Mouse (Mus musculus) frontal cortex, postnatal 10 days (tissue): ENCODE measurements around the gene Suox.
A peak's percentile ranks its signal among the peaks of the same experiment; 100 is the strongest.
"Not testable (repeated sequence)": the region's sequence is repeated elsewhere in the genome, so short reads cannot be mapped to it uniquely, and the experiment has no call there.

ENCODE experiments used
- DNase-seq, 2 experiments: peaks; one replicate each; pipeline ENCODE4 v3.0.0; 2022; ENCODE audit warnings: low spot score in 2 of 2, mixed read lengths in 1 of 2

The Suox gene

DNA sequence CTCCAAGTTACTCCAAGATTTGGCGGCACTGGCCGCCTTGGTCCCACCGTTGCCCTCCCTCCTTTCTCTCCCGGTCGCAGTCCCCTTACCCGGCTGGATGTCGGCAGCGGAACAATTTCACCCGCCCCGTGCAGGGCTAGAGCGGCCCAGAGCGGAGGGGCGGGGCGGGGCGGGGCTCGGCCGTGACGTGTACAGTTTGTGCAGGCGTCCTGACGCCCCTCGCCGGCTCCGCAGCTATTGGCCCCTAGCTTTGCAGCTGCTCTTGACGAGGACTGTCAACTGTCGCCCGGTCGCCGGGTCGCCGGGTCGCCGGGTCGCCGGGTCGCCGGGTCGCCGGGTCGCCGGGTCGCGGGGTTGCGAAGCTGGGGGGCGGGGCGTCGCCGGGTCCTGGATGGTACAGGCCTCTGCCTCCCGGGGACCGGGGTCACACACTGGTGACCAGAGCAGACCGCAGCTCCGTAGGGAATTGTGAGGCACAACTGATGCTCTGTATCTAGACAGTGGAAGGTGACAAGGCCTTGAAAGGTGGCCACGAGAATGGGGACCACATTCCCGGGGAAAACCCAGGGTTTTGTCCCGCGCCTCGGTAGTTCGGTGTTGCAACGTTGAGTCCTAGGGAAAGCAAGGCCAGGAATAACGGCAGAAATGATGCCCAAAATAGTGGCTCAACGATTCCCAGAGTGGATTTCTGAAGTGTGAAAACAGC is at the start of gene Suox:
Suox (minus strand) TSS at position 311 of the 706 bp plus-strand sequence.
- DNase-seq = peak; percentile 72 to 83

DNA sequence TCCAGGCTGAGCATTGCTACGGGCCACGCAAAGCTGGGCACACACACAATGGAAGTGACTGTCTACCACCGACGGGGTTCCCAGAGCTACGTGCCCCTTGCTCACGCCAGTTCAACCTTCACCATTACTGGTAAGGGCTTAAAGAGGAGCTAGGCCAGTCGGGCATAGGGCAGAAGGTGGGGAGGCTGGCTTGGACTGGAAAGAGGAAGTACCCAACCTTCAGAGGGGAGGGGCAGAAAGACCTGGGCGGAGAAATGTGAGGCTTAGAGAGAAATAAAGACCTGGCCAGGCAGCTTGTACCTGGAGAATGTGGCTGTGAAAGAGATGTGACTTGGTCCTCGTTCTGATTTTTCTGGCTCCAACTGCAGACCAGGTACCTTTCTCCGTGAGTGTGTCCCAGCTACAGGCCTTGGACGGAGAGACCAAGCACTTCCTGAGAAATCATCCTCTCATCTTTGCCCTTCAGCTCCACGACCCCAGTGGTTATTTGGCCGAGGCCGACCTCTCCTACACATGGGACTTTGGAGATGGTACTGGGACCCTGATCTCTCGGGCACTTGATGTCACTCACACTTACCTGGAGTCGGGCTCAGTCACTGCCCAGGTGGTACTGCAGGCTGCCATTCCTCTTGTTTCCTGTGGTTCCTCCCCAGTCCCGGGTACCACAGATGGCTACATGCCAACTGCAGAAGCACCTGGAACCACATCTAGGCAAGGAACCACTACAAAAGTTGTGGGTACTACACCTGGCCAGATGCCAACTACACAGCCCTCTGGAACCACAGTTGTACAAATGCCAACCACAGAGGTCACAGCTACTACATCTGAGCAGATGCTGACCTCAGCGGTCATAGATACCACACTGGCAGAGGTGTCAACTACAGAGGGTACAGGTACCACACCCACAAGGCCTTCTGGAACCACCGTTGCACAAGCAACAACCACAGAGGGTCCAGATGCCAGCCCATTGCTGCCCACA is 42.0 kb upstream of the Suox start:
- DNase-seq = no peak

DNA sequence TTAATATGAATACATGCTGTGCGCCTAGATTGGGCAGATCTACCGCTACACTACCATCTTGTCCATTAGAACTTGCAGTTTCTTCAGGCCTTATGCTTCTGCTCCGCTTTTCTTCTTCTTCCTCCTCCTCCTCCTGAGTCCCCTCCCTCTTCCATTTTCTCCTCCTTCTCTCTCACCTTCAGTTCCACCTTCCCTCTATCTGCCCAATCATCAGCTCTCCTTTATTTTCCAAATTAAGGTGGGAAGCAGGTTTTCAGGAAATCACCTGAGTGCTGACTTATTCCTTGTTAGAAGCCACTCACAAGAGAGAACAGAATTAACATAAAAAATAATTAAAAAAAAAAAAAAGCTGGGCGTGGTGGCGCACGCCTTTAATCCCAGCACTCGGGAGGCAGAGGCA is 37.4 kb upstream of the Suox start:
- DNase-seq = not testable (repeated sequence)

DNA sequence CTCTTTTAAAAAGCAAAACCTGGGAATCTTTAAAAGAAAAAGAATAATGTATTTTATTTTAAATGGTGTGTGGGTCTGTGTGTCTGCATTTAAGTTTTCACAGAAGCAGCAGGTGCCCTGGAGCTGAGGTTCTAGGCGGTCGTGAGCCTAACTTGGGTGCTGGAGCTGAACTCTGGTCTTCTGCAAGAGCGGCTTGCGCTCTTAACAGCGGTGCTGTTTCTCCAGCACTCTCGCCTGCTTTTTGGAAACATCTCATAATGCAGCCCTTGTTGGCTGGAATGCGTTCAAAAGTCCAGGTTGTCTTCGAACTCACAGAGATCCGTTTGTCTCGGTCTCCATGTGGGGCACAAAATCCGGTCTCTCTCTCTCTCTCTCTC is 31.4 kb upstream of the Suox start:
- no peak for DNase-seq

DNA sequence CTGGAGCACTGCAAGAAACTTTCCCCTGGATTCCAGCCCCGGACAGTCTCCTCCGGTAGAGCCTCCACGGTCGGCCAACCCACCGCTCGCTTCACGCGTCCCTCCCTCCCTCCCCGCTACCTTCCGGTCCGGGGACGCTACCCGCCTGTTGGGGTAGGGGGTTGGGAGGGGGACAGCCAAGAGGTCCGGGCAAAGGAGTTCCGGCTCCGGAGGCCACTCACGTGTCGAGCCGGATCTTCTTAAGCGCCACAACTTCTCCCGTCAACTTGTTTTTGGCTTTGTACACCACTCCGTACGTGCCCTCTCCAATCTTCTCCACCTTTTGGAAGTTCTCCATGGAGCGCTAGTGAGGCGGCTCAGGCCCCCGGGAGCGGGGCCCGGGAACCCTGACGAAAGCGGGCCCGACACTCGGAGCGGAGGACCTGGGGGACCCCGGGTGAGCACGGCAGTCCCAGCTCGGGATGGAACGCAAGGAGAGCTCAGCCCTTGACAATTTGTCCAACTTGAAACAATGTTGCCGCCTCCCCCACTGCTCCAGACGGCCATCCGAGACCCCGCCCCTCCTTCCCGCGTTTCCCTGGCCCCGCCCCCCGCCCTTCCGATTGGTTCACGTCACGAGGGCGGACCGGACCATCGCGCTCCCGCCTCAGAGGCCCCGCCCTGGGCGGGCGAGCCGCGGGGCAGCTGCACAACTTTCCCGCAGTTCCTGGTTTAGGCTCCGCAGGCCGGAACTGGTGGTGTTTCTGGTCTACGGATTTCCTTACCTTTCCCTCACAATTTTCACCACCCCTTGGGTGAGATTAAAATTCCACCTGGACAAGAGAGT is 30.8 kb upstream of the Suox start, which contains the start of gene Cdk2:
Cdk2 (minus strand) TSS at position 541 of the 826 bp plus-strand sequence.
- peak; percentile 68 to 87 for DNase-seq

DNA sequence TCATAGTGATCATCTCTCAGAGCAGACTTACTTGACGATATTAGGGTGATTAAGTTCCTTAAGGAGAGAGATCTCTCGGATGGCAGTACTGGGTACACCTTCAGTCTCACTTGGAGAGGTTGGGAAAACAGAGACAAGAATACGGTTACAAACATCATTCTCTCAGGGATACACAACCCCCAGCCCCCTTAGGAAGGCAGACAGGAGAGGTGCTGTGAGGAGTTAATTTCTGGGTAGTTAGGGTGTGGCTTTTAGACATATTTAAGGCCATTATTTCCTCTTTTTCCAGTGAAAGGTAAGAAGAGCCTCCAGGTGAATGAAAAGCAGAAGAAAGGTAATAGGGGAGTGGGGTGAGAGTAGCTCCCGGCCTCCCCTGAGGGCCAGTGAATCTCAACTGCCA is 30.0 kb upstream of the Suox start, which contains the start of gene Pmel:
Pmel (plus strand) TSS at position 301 of the 400 bp plus-strand sequence.
- no peak for DNase-seq

DNA sequence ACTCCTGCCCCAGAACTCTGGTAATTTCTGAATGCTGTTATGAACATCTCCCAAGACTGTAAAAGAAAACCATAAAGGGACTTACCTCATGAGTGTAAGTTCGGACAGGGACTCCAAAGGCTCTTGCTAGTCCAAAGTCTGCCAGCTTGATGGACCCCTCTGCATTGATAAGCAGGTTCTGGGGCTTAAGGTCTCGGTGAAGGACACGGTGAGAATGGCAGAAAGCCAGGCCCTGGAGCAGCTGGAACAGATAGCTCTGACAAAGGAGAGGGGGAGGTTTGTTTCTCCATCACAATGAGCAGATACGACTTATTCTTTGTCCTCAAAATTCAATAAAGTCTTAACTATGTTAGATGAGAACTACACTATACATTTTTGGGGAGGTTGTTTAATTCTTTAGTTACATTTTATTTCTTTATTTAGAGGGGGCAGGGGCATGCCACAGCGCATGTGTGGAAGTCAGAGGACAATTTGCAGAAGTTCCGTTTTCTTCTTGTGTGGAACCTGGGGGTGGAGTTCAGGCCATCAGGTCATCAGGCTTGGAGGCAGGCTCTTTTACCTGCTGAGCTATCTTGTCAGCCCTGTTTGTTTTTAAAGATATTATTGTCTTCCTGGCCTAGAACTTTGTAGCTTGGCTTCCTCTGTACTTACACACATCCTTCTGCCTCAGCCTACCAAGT is 28.6 kb upstream of the Suox start:
- no peak for DNase-seq

DNA sequence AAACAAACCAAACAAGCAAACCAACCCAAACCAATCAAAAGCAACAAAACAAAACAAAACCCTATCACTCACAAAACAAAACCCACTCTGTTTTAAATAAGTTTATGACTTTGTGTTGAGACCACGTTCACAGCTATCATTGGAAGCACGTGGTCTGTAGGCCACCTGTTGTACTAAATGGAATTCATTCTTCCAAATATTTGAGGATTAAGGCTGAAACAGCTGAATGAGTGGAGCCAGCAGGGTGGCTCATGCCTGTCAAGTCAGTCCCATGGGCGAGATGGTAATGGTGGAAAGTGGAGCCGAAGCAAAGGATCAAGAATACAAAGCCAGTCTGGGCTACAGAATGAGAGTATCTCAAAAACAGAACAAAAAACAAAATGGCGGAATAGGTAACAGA is 26.8 kb upstream of the Suox start:
- no peak for DNase-seq

DNA sequence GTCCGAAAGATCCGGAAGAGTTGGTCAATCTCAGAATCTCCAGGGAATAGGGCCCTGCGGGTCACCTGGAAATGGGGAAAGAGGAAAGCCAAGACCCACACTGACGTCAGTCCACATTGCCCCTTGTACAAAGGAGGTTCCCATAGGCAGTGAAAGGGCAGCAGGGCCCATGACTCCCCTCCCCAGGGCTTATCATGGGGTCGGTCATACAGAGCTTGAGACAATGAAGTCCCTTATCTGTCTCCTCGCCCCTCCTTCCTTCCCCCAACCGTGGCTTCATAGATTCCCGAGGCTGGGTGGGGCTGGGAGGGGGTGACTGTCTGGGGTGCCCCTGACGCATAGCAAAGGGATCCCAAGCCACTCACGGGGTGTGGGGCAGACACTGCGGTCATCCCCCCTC is 25.7 kb upstream of the Suox start:
- no peak for DNase-seq

DNA sequence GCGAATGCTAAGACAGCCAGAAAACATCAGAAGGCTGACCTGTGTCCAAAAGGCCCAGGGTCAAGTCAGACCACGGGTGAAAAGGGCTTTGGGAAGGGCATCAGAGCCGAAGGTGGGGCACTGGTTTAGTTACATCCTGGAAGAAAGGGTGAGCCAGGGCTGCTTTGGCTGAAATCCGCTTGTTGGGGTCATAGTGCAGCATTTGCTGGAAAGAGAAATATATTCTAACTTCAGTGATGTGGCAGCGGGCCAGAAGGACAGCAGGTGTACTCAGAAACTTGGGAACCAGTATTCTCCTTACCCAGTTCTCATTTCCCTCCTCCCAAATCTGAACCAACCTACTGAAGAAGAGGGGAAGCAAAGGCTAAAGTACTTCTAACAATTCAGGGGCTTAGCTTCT is 25.1 kb upstream of the Suox start:
- DNase-seq = no peak

DNA sequence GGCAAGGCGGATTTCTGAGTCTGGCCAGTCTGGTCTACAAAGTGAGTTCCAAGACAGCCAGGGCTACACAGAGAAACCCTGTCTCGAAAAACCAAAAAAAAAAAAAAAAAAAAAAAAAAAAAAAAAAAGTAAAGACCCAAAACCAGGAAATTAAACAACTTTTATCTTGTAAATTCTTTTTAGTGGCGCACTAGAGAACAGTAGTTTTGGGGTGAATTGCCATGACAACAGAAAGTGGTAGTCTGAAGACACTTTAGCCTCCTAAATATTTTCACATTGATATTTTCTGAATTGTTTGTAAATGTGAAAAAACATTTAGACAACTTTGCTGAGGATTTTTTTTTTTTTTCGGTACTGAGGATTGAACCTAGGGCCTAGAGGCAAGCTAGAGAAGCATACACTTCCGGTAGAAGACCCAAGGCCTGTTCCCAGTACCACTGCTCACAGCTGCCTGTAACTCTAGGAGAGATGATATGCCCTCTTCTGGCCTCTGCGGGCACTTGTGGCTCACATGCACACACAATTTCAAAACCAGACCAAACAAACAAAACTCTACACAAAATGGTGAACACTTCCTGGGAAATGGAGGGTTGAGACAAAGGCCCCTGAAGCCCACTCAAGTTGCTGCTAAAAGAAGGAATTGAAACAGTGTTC is 23.3 kb upstream of the Suox start:
- DNase-seq = no peak

DNA sequence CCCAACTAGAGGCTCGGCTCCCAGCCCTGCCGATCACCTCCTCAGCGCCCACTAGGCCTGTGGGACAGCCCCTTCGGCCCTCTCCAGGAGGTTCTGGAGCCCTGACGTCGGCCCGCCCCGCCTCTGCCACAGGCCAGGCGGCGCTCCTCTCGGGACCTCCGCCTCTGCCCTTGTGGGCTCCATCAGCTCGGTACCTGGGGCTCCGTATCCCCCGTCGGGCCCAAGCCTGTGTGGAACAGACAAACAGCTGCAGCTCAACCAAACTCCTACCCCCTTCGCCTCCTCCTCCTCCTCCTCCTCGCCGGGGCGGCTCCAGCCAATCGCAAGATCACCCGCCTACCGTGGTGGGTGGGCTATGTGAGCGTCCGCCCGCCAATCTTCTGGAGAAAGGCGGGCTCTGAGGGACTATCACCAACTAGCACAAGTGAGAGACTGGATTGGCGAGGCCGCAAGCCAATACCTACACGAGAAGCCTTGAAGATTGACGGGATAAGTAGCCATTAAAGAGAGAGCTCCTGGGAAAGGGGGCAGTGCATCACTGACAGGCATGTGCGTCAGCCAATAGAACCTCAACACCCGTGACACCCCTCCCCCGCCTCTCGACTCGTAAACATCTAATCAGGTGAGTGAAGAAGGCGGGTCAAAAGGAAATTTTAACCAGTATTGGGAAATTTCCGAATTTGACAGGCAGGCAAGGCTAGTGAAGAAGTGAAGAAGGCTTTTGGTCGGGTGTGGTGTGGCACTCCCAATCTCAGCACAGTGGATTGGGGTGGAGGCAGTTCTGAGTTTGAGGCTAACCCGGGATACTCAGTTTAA is 22.3 kb upstream of the Suox start, which contains the start of gene Rab5b:
Rab5b (minus strand) TSS at position 273 of the 816 bp plus-strand sequence.
- peak; percentile 98 to 100 for DNase-seq

DNA sequence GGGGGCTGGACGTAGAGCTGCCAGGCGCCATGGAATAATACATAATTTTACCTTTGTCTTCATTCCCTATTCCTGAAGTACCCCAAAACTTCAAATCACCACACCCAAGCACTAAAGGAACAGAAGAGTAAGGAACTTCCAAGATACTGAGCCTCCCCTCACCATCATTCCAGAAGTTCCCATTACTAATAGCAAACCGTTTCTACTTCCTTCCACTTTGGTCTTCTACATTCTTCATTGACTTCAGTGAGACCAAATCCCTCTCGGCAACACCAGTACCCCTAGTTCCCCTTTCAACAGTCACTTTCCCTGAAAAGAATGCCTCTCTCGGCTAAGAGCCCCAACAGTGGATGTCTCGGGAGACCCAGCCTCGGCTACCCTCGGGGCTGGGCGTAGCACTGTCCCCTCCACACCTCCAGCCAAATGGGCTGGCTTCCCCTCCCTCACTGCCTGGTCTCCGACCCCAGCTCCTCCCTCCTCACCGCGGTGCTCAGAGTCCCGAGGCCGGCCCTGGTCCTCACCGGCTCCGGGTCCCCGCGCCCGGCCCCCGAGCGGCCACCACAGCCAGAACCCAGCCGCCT is 21.6 kb upstream of the Suox start:
- no peak for DNase-seq

DNA sequence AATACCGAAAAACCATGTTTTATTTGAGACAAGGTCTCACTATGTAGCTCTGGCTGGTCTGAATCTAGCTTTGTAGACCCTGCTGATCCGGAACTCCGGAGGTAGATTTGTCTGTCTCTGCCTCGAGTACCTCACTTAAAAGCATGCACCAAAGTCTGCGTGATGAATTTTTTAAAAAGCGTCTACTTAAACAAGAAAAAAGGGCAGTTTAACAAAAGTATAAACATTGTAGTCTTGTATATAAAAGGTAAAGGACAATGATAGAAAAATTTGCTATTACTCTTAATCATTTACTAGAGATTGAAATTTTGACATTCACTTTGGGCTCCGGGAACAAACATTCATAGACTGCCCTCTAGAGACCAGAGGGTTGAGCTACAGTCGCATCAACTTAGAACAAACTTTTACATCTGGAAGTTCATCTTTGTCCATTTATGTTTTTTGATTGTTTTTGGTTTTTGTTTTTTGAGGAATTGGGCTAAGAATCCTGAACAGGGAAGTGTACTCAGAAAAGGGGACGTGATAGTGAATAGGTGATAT is 666 bp upstream of the Suox start:
- DNase-seq = no peak

DNA sequence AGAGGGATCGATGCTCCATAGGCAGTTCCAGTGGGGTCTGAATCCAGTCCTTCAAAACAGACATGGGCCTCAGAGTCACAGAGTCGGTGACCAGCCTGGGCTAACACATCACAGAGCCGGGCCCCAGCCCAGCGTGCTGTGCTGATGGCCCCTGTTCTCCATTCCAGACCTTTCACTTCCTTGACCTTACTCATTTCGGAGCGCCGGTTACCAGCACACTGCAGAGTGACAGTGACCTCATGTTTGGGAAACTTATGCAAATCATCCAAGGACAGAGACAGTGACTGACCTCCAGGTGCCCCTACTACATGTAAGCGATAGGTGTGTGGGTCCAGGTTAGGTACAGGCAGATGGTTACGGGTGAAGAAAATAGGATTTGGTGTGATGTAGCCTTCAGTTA is 2.7 kb downstream of the Suox start:
- DNase-seq = no peak

DNA sequence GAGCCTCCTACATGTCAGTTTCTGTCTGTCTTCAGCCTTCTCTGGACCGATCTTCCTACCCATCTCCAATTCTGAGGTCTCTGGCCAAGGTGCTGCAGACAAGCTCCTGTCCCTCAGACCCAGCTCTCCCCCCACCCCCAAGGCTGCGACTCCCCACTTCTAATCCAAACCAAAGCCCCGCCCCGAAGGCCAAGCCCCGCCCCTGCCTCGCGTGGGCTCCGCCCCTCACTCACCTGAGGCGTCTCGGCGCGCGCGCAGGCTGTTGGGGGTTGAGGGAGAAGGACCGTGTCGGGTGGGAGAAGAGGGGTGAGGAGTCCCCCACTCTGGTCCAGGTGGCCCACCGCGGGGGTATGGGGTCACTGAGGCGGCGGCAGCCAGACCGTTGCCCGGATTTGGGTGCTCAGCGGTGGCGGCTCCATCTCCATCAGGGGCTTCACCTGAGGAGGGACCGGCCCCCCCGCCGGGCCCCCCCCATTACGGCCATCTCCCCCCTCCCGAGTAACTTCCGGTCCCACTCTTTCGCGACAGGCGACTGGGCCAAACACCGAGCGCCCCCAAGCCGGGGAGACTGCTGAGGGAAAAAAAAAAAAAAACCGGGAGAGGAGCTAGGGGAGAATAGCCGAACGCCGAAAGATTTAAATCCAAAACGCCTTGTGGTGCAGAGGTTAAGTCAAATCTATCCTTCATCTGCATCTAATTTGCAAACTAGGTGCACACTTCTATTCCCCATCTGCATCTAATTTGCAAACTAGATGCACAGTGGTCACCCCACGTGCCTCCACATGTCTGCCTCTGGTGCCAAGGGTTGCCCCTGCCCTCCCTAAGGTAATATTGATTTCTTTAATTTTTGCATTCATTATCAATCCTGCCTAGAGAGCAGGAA is 4.8 kb downstream of the Suox start:
- peak; percentile 42 to 64 for DNase-seq

DNA sequence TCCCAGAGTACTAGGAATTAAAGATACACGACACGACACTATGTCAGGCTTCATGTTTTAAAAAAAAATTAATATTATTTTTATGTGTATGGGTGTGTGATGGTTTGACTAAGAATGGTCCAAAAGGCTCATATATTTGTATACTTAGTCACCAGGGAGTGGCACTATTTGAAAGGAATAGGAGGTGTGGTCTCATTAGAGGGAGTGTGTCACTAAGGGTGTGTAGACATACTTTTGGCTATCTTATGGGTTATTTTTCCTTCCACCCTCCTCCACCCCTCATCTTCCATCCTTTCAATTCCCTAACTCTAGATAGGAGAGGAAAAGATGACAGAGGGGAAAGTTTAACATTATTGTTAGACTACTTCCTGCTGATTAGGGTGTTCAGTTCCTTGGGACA is 8.1 kb downstream of the Suox start:
- no peak for DNase-seq

DNA sequence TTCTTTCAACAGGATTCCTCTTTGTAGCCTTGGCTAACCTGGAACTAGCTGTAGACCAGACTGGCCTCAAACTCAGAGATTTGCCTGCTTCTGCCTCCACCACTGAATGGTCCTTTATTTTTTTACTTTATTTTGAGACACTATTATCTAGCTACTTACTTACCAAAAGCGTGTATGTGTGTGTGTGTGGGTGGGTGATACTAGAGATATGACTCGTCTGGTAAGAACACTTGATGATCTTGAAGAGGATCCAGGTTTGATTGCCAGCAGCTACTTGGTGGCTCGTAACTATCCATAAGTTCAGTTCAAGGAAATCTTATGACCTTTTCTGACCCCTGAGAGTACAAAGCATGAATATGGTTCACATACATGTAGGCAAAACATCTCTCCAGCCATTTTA is 8.6 kb downstream of the Suox start:
- DNase-seq = no peak
